Mouse (Mus musculus): Measurements from ENCODE around the gene Capn11.

GRCm38 (mm10) chr17:45597787-45598186 lies 61.3 kb downstream of the Capn11 start:
- no peak for TF ChIP-seq HCFC1 (IDR thresholded peaks at IDR 0.05; ENCODE audit: low read depth, low read length)
- no peak for TF ChIP-seq CTCF (IDR thresholded peaks at IDR 0.05 in 2 of 3, conservative IDR thresholded peaks at IDR 0.05 in 1 of 3; ENCODE audit: control insufficient read depth in 1 of 3, insufficient read depth in 1 of 3, low read depth in 2 of 3, low read length in 3 of 3, poor library complexity in 1 of 3, severe bottlenecking in 1 of 3)
- peak; percentile 6; the same call in 1 of the 2 replicates for TF ChIP-seq ZNF384 (IDR thresholded peaks at IDR 0.05; ENCODE audit: low read depth, low read length)
- TF ChIP-seq POLR2A (IDR thresholded peaks at IDR 0.05; ENCODE audit: control insufficient read depth in 1 of 2, insufficient read depth in 1 of 2, low read depth in 1 of 2, low read length in 2 of 2, poor library complexity in 1 of 2), result no peak
- peak; percentile 69 for TF ChIP-seq RCOR1 (IDR thresholded peaks at IDR 0.05; ENCODE audit: low read depth, low read length)
- TF ChIP-seq JUND (IDR thresholded peaks at IDR 0.05; ENCODE audit: low read depth, low read length), result no peak
- TF ChIP-seq POLR2AphosphoS2 (IDR thresholded peaks at IDR 0.05; ENCODE audit: low read length), result no peak
- TF ChIP-seq MAZ (IDR thresholded peaks at IDR 0.05; ENCODE audit: low read depth, low read length), result peak; percentile 81
- peak; percentile 71; the same call in 1 of the 2 replicates for TF ChIP-seq SIN3A (IDR thresholded peaks at IDR 0.05; ENCODE audit: low read length)
